Mouse (Mus musculus): ENCODE results near the gene Washc1. TPM values are rescaled to one million over a fixed set of nuclear protein-coding genes. Genes with fewer than 3 reads are reported as not detected.
A peak's percentile ranks its signal among the peaks of the same experiment; 100 is the strongest.

Washc1 gene
- polyA plus RNA-seq, 1 experiment = 32.3 TPM

- Histone ChIP-seq H3K27me3 (ENCODE audit: control insufficient read depth, insufficient read depth, low read length) (no peaks in the 10 kb centered on the region), H3K4me1 (ENCODE audit: control insufficient read depth, insufficient read depth, insufficient read length, low read length) (peaks cover 5% of the 10 kb centered on the region; the same call in 1 of the 2 replicates), H3K4me3 (ENCODE audit: low read depth, low read length) (peak overlapping the region; percentile 42), H3K36me3 (ENCODE audit: control insufficient read depth, insufficient read depth, low read length) (peaks cover 19% of the 10 kb centered on the region), H3K27ac (ENCODE audit: insufficient read depth, low read depth, low read length) (no peak overlapping the region)
- 11% methylated on average over 6 of the region's 6 CpGs for WGBS
- no peak for TF ChIP-seq POLR2A (IDR thresholded peaks at IDR 0.05; ENCODE audit: low read depth, low read length)
- TF ChIP-seq CTCF (IDR thresholded peaks at IDR 0.05; ENCODE audit: extremely low read depth, insufficient read length, insufficient replicate concordance, low read depth, low read length) = no peak
These were observed 599 bp upstream of the Washc1 start for GRCm38 (mm10) chr17:66110746-66111145.

DNA sequence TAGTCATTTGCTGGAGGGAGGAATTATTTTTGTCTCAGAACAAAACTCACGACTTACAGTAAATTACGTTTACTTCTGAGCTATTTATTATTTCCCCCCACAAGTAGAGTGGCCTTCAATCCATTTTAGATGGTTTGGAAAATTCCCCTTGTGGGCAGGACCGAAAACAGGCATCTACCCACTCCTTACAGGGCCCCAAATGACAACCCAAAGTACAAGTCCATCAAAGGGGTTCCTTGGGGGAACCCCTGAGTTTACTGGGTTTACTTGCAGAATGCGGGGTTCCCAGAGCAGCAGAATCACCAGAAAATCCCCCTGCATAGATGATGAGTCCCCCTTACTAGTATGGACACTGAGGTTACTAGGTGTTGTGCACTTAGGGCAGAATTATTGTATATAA, 821 bp downstream of the Washc1 start:
- Histone ChIP-seq H3K4me3 (ENCODE audit: low read depth, low read length) (no peak overlapping the region), H3K27me3 (ENCODE audit: control insufficient read depth, insufficient read depth, low read length) (no peaks in the 10 kb centered on the region), H3K36me3 (ENCODE audit: control insufficient read depth, insufficient read depth, low read length) (peaks cover 32% of the 10 kb centered on the region), H3K27ac (ENCODE audit: insufficient read depth, low read depth, low read length) (no peak overlapping the region), H3K4me1 (ENCODE audit: control insufficient read depth, insufficient read depth, insufficient read length, low read length) (peaks cover 5% of the 10 kb centered on the region; the same call in 1 of the 2 replicates)
- WGBS = 11% methylated on average over 4 of the region's 4 CpGs
- no peak for TF ChIP-seq POLR2A (IDR thresholded peaks at IDR 0.05; ENCODE audit: low read depth, low read length)
- TF ChIP-seq CTCF (IDR thresholded peaks at IDR 0.05; ENCODE audit: extremely low read depth, insufficient read length, insufficient replicate concordance, low read depth, low read length) = no peak

GRCm38 (mm10) chr17:66118991-66119390, 7.6 kb downstream of the Washc1 start:
- TF ChIP-seq POLR2A (IDR thresholded peaks at IDR 0.05; ENCODE audit: low read depth, low read length) (no peak), CTCF (IDR thresholded peaks at IDR 0.05; ENCODE audit: extremely low read depth, insufficient read length, insufficient replicate concordance, low read depth, low read length) (no peak)
- no peaks in the 10 kb centered on the region for H3K4me1 ChIP-seq (ENCODE audit: control insufficient read depth, insufficient read depth, insufficient read length, low read length)
- H3K27ac ChIP-seq (ENCODE audit: insufficient read depth, low read depth, low read length) = no peak overlapping the region
- H3K4me3 ChIP-seq (ENCODE audit: low read depth, low read length) = no peak overlapping the region
- 87% methylated on average over 8 of the region's 8 CpGs for WGBS
- H3K36me3 ChIP-seq (ENCODE audit: control insufficient read depth, insufficient read depth, low read length) = peaks cover 51% of the 10 kb centered on the region
- H3K27me3 ChIP-seq (ENCODE audit: control insufficient read depth, insufficient read depth, low read length) = no peaks in the 10 kb centered on the region

DNA sequence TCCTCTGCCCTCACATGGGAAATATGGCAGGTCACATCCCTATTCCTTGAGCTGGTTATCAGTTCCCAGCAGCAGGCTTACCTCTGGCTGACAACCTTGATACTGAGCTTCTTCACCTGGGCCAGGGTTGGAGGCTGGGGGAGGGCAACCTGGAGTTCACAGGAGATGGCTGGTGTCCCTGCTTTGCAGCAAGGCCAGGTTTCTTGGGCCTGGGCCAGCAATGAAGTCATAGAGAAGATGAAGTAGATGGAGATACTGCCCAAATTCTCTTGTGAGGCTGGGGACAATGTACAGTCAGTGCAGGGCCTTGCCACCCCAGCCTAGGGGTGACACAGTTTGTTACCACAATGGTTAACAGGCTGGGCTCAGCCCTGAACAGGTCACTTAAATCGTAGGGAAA, 9.4 kb downstream of the Washc1 start:
- 68% methylated on average over 1 of the region's 1 CpGs for WGBS
- Histone ChIP-seq H3K4me1 (ENCODE audit: control insufficient read depth, insufficient read depth, insufficient read length, low read length) (no peaks in the 10 kb centered on the region), H3K27ac (ENCODE audit: insufficient read depth, low read depth, low read length) (no peak overlapping the region), H3K36me3 (ENCODE audit: control insufficient read depth, insufficient read depth, low read length) (peaks cover 36% of the 10 kb centered on the region), H3K27me3 (ENCODE audit: control insufficient read depth, insufficient read depth, low read length) (no peaks in the 10 kb centered on the region), H3K4me3 (ENCODE audit: low read depth, low read length) (no peak overlapping the region)
- no peak for TF ChIP-seq CTCF (IDR thresholded peaks at IDR 0.05; ENCODE audit: extremely low read depth, insufficient read length, insufficient replicate concordance, low read depth, low read length)
- TF ChIP-seq POLR2A (IDR thresholded peaks at IDR 0.05; ENCODE audit: low read depth, low read length) = no peak

GRCm38 (mm10) chr17:66123066-66123815, 11.9 kb downstream of the Washc1 start, which contains the start of gene Ddx11:
Gene Ddx11 (plus strand): TSS chr17:66123520.
- peaks cover 16% of the 10 kb centered on the region for H3K36me3 ChIP-seq (ENCODE audit: control insufficient read depth, insufficient read depth, low read length)
- peak; percentile 58; the same call in 1 of the 2 replicates for TF ChIP-seq POLR2A (IDR thresholded peaks at IDR 0.05; ENCODE audit: low read depth, low read length)
- no peak for TF ChIP-seq CTCF (IDR thresholded peaks at IDR 0.05; ENCODE audit: extremely low read depth, insufficient read length, insufficient replicate concordance, low read depth, low read length)
- H3K4me1 ChIP-seq (ENCODE audit: control insufficient read depth, insufficient read depth, insufficient read length, low read length) = no peaks in the 10 kb centered on the region
- H3K27ac ChIP-seq (ENCODE audit: insufficient read depth, low read depth, low read length) = peak within 1 kb of the TSS; percentile 63
- peak within 1 kb of the TSS; percentile 77 for H3K4me3 ChIP-seq (ENCODE audit: low read depth, low read length)
- WGBS = 2% methylated on average over 45 of the region's 45 CpGs
- no peaks in the 10 kb centered on the region for H3K27me3 ChIP-seq (ENCODE audit: control insufficient read depth, insufficient read depth, low read length)

DNA sequence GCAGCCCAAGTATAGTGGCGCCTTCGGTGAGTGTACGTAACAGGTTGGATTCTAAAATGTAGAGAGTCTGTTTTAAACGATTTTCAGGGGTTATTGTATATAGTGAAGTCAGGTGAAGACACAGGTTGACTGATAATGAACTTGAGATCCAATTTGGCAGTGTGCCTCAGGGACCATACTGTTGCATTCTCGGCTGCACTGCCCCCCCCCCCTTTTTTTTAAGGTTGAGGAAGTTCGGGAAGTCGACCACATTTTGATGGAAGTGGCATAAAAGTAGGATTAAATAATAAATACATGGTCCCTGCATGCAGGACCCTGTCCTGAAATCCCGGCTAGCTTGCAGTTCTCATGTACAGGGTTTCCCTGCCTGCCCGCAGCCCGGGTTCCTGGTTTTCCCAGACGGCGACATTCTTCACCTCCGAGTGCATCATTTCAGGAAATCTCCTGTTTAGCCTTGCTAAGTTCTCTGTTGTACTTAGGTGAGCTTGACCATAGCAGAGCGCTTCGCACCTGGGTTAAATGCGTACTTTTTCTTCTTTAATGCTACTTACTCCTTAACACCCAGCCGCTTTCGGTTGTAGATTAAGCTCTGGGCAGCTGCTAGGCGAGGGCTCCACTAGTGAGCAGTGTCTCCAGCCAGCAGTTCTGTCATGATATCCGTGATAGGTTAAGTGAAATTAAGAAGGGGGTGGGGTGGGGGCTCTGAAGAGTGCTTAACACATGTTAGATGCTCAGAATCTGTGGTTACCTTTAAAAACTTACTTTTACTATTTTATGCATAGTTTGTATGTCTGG, 12.7 kb downstream of the Washc1 start:
- Histone ChIP-seq H3K4me1 (ENCODE audit: control insufficient read depth, insufficient read depth, insufficient read length, low read length) (no peaks in the 10 kb centered on the region), H3K4me3 (ENCODE audit: low read depth, low read length) (peak overlapping the region; percentile 77), H3K27me3 (ENCODE audit: control insufficient read depth, insufficient read depth, low read length) (no peaks in the 10 kb centered on the region), H3K27ac (ENCODE audit: insufficient read depth, low read depth, low read length) (peak overlapping the region; percentile 63; the same call in 1 of the 2 replicates), H3K36me3 (ENCODE audit: control insufficient read depth, insufficient read depth, low read length) (peaks cover 9% of the 10 kb centered on the region)
- TF ChIP-seq POLR2A (IDR thresholded peaks at IDR 0.05; ENCODE audit: low read depth, low read length) (no peak), CTCF (IDR thresholded peaks at IDR 0.05; ENCODE audit: extremely low read depth, insufficient read length, insufficient replicate concordance, low read depth, low read length) (no peak)
- 2% methylated on average over 20 of the region's 20 CpGs for WGBS

- no peaks in the 10 kb centered on the region for H3K4me1 ChIP-seq (ENCODE audit: control insufficient read depth, insufficient read depth, insufficient read length, low read length)
- H3K36me3 ChIP-seq (ENCODE audit: control insufficient read depth, insufficient read depth, low read length) = peaks cover 7% of the 10 kb centered on the region
- H3K27me3 ChIP-seq (ENCODE audit: control insufficient read depth, insufficient read depth, low read length) = no peaks in the 10 kb centered on the region
- H3K4me3 ChIP-seq (ENCODE audit: low read depth, low read length) = no peak overlapping the region
- no peak overlapping the region for H3K27ac ChIP-seq (ENCODE audit: insufficient read depth, low read depth, low read length)
- 80% methylated on average over 5 of the region's 5 CpGs for WGBS
- no peak for TF ChIP-seq POLR2A (IDR thresholded peaks at IDR 0.05; ENCODE audit: low read depth, low read length)
- no peak for TF ChIP-seq CTCF (IDR thresholded peaks at IDR 0.05; ENCODE audit: extremely low read depth, insufficient read length, insufficient replicate concordance, low read depth, low read length)
These were observed 13.9 kb downstream of the Washc1 start for GRCm38 (mm10) chr17:66125211-66125610.

All from small intestine, adult 2 months (tissue).